Mouse (Mus musculus): ENCODE measurements around the gene Cfap54.

DNA sequence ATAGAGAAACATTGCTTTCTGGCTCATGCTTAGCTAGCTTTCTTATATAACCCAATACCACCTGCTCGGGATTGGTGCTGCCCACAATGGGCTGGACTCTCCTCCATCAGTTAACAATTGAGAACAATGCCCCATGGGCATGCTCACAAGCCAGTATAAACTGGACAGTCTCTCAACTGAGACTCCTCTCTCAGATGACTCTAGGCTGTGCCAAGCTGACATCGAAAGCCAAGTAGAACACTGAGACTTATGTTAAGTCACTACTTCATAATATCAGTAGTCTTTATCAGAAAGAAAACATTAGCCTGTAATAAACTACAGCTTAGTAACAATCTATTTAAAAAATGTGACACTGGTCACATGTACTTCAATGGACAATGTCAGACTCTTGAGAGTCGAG is 35.2 kb upstream of the Cfap54 start:
- TF ChIP-seq CTCF (IDR thresholded peaks at IDR 0.05; ENCODE audit: borderline replicate concordance, extremely low read depth, insufficient read depth, insufficient read length) (no peak), POLR2A (IDR thresholded peaks at IDR 0.05; ENCODE audit: borderline replicate concordance, extremely low read depth, insufficient read depth, insufficient read length, poor library complexity, severe bottlenecking) (no peak)

Measured in brain, embryonic 14.5 days (tissue).